Mouse (Mus musculus) liver, embryonic 14.5 days (tissue): ENCODE results near the gene Ubtd2. TPM values are rescaled to one million over a fixed set of nuclear protein-coding genes. Genes with fewer than 3 reads are reported as not detected.

ENCODE experiments used
- ATAC-seq: fragments of 200-750 bp; cut with Nextera tagmentation; 2 replicates; pipeline ENCODE4 v1.8.0; 2017; ENCODE audit warnings: moderate number of reproducible peaks, mild to moderate bottlenecking, moderate library complexity; ENCODE audit not compliant: insufficient read depth
- DNase-seq, 3 experiments: peaks; one replicate each; pipeline ENCODE4 v3.0.0-alpha.2; 2012 to 2013; ENCODE audit warnings: low read depth in 3 of 3, low spot score in 3 of 3
- H3K27ac ChIP-seq: fragments of 300-500 bp; sonication (generic); 2 replicates; pipeline ENCODE4 v1.5.1; 2014; ENCODE audit warnings: moderate library complexity, mild to moderate bottlenecking, control low read depth, inconsistent platforms
- H3K27me3 ChIP-seq: fragments of 300-500 bp; sonication (generic); 2 replicates; pipeline ENCODE4 v1.6.1; 2014; ENCODE audit warnings: mild to moderate bottlenecking, low read length, moderate library complexity; ENCODE audit not compliant: control insufficient read depth, insufficient read depth
- H3K36me3 ChIP-seq: fragments of 300-500 bp; sonication (generic); replicated peaks from 2 replicates; pipeline ENCODE4 v1.6.1; 2014; ENCODE audit warnings: low read depth; ENCODE audit not compliant: control insufficient read depth, insufficient read depth
- H3K4me1 ChIP-seq, 2 experiments: fragments of 200-500 bp in 1 of 2; fragments of 300-500 bp in 1 of 2; sonication (generic) in 1 of 2; replicated peaks; 2 replicates each; pipeline ENCODE4 v1.6.1; 2012 to 2014; ENCODE audit warnings: antibody characterized with exemption in 1 of 2, inconsistent platforms in 1 of 2, low read length in 1 of 2; ENCODE audit not compliant: control insufficient read depth in 2 of 2, insufficient read depth in 2 of 2
- H3K4me2 ChIP-seq: fragments of 300-500 bp; sonication (generic); 2 replicates; pipeline ENCODE4 v1.6.1; 2014; ENCODE audit warnings: low read depth, mild to moderate bottlenecking, control low read depth, moderate library complexity
- H3K4me3 ChIP-seq, 2 experiments: fragments of 200-500 bp in 1 of 2; fragments of 300-500 bp in 1 of 2; sonication (generic) in 1 of 2; 2 replicates each; pipeline ENCODE4 v1.5.1; 2012 to 2014; ENCODE audit warnings: low read depth in 2 of 2, low read length in 2 of 2, mild to moderate bottlenecking in 2 of 2, control low read depth in 1 of 2, inconsistent platforms in 1 of 2, moderate library complexity in 1 of 2; ENCODE audit not compliant: insufficient read depth in 1 of 2
- H3K9ac ChIP-seq: fragments of 300-500 bp; sonication (generic); replicated peaks from 2 replicates; pipeline ENCODE4 v1.6.1; 2014; ENCODE audit warnings: mild to moderate bottlenecking, control low read depth, moderate library complexity
- H3K9me3 ChIP-seq: fragments of 300-500 bp; sonication (generic); 2 replicates; pipeline ENCODE4 v1.6.1; 2016; ENCODE audit warnings: low read length, mixed read lengths; ENCODE audit not compliant: control insufficient read depth
- CTCF ChIP-seq: IDR thresholded peaks from 2 replicates; pipeline ENCODE4 v1.5.1; 2016; ENCODE audit warnings: antibody characterized with exemption, low read depth, control low read depth
- EP300 ChIP-seq: IDR thresholded peaks from 2 replicates; pipeline ENCODE4 v1.6.1; 2016; ENCODE audit warnings: antibody characterized with exemption, low read depth
- WGBS: fragments of 180-500 bp; shearing (Covaris S2); extraction: QIAGEN DNeasy Blood & Tissue Kit; methylation state at CpG from one replicate; pipeline ENCODE4 v1.1.7; 2014; ENCODE audit not compliant: insufficient replicate concordance; 5-methylcytosine and 5-hydroxymethylcytosine counted together
- polyA plus RNA-seq, 2 experiments: library from polyadenylated mRNA; depleted of rRNA in 1 of 2; stranded (reverse) in 1 of 2; unstranded in 1 of 2; fragments of >200 nt; fragmentation: Nextera tagmentation in 1 of 2; extraction: Ambion mirVana in 1 of 2; gene quantifications; 2 replicates each; pipeline versions ENCODE4 v1.2.1 to v1.2.3; 2012 to 2014

Gene Ubtd2
- polyA plus RNA-seq, 2 experiments: 2.8 to 3.2 TPM

DNA sequence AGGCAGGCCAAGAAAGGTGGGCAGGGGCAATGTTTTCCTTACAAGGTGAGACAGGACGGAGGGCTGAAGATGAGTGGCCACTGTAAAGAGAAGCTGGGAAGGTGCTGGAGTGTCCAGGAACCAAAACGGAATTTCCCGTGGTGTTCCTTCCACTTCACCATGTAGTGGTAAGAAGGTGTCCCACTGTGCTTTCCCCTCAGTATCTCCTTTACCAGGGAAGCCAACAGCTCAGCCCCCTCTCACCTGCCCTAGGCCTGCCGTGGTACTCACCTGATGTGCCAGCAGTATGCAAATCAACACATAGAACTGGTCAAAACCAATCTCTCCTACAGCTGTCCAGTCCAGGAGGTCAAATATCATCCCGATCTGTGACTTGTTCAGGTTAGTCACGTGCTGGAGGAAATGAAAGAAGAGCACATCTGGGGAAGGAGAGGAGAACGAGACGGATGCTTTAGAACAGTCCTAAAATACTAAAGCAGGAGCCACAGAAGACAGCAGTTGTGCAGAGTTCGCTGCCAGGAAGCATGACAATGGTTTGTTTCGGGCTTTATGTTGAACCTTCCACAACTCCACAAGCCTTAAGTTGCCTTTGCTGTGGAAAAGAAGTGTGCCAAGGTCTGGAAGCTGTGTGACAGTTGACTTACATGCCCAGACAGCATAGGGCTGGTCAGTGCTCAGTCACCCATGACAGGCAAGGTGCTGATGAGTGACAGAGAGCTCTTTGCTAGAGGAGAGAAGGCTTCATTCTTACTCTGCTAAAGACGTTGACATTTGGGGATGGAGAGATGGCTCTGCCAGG is 69.2 kb downstream of the Ubtd2 start:
- H3K9ac ChIP-seq: no peak overlapping the region
- WGBS: 64% methylated on average over 11 of the region's 11 CpGs
- DNase-seq (no peak), ATAC-seq (no peak)
- H3K4me3 ChIP-seq: no peak overlapping the region
- H3K27ac ChIP-seq: no peak overlapping the region
- TF ChIP-seq CTCF: no peak
- no peak for TF ChIP-seq EP300
- peaks cover 0 to 5% of the 10 kb centered on the region in 2 experiments; a peak in 3 of 4 replicates for H3K4me1 ChIP-seq
- no peaks in the 10 kb centered on the region for H3K27me3 ChIP-seq
- H3K9me3 ChIP-seq: no peaks in the 10 kb centered on the region
- no peaks in the 10 kb centered on the region for H3K36me3 ChIP-seq
- no peak overlapping the region for H3K4me2 ChIP-seq

GRCm38 (mm10) chr11:32527006-32527405 is 71.8 kb downstream of the Ubtd2 start:
- H3K4me3 ChIP-seq: no peak overlapping the region
- 68% methylated on average over 4 of the region's 4 CpGs for WGBS
- TF ChIP-seq EP300: no peak
- no peak for TF ChIP-seq CTCF
- ATAC-seq (no peak), DNase-seq (no peak)
- H3K4me1 ChIP-seq: peaks cover 5 to 6% of the 10 kb centered on the region in 2 experiments
- H3K9ac ChIP-seq: no peak overlapping the region
- H3K27ac ChIP-seq: no peak overlapping the region
- no peaks in the 10 kb centered on the region for H3K9me3 ChIP-seq
- no peak overlapping the region for H3K4me2 ChIP-seq
- no peaks in the 10 kb centered on the region for H3K27me3 ChIP-seq
- no peaks in the 10 kb centered on the region for H3K36me3 ChIP-seq

DNA sequence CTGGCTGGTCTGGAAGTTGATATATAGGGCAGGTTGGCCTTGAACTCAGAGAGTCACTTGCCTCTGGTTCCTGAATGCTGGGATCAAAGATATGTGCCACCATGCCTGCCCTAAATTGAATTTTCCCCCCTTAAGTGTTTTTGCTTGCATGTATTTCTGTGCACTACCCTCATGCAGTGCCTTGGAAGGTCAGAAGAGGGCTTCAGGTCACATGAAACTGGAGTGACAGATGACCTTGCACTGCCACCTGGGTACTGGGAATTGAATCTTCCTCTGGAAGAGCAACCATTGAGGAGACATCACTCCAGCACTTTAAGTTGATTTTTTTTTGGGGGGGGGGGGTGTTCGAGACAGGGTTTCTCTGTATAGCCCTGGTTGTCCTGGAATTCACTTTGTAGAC is 75.0 kb downstream of the Ubtd2 start:
- H3K9me3 ChIP-seq: no peaks in the 10 kb centered on the region
- TF ChIP-seq CTCF: peak; percentile 68
- no peak for TF ChIP-seq EP300
- WGBS: 53% methylated on average over 1 of the region's 1 CpGs
- DNase-seq (no peak), ATAC-seq (no peak)
- H3K27ac ChIP-seq: no peak overlapping the region
- H3K4me3 ChIP-seq: no peak overlapping the region
- H3K4me2 ChIP-seq: no peak overlapping the region
- peaks cover 15 to 27% of the 10 kb centered on the region in 2 experiments for H3K4me1 ChIP-seq
- no peak overlapping the region for H3K9ac ChIP-seq
- no peaks in the 10 kb centered on the region for H3K27me3 ChIP-seq
- H3K36me3 ChIP-seq: no peaks in the 10 kb centered on the region

DNA sequence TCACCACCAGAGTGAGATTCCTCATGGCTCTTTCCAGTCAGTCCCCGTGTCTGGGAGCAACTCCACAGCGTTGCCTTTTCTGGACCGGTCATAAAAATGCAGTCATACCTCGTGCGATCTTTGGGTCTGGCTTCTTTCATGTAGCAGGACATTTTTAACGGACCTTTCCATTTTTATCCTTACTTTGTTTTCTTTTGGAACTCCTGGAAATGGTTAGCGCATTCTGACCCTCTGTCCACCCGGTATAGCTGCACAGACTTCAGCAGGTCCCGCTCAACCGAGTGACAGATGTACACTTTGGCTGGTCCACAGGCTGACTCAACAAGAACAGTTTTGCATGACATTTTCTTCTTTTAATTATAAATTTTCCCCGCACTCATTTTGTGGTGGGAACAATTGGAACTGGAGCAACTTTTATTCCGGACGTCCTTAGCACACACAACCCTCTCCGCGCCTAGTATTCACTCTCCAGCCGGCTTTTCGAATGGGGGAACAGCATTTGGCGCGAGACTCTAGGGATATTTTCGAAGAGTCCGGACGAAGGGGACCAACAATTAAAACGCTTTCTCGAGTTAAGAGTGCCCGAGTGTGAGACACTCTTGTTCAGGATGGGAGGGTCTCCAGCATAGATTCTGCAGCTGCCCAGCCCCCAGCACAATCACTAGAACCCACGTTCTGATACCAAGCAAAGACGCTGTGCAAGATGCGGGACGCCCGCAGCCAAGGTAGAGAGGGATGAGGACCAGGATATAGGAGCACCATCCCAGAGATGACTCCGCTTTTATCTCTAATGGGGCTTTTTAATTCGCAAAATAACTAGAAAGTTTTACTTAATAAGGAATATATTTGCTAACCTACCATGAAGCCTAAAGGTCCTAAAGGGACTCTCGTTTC is 76.9 kb downstream of the Ubtd2 start, which contains the start of gene Efcab9:
Efcab9 (minus strand) TSS at position 211 of the 894 bp plus-strand sequence.
- peak; percentile 7; the same call in 1 of the 2 replicates for ATAC-seq
- whole genome bisulfite sequencing: 5% methylated on average over 33 of the region's 33 CpGs
- no peak for DNase-seq
- Histone ChIP-seq H3K4me1 (peaks cover 15 to 28% of the 10 kb centered on the region in 2 experiments), H3K4me3 (peak within 1 kb of the TSS; percentile 68 to 85), H3K27ac (peak within 1 kb of the TSS; percentile 37), H3K9me3 (no peaks in the 10 kb centered on the region), H3K36me3 (no peaks in the 10 kb centered on the region), H3K27me3 (no peaks in the 10 kb centered on the region), H3K4me2 (peak within 1 kb of the TSS; percentile 88), H3K9ac (peak within 1 kb of the TSS; percentile 84)
- TF ChIP-seq EP300: no peak
- no peak for TF ChIP-seq CTCF
